Mouse (Mus musculus) lung, postnatal 0 days (tissue): ENCODE measurements around the gene Ear14.
"Not testable (repeated sequence)": the region's sequence is repeated elsewhere in the genome, so short reads cannot be mapped to it uniquely, and the experiment has no call there.

Source experiments
- CTCF ChIP-seq: IDR thresholded peaks from 2 replicates; pipeline ENCODE4 v1.5.1; 2016; ENCODE audit warnings: antibody characterized with exemption, mild to moderate bottlenecking
- EP300 ChIP-seq: IDR thresholded peaks from 2 replicates; pipeline ENCODE4 v1.6.1; 2016; ENCODE audit warnings: antibody characterized with exemption, mild to moderate bottlenecking, control low read depth

DNA sequence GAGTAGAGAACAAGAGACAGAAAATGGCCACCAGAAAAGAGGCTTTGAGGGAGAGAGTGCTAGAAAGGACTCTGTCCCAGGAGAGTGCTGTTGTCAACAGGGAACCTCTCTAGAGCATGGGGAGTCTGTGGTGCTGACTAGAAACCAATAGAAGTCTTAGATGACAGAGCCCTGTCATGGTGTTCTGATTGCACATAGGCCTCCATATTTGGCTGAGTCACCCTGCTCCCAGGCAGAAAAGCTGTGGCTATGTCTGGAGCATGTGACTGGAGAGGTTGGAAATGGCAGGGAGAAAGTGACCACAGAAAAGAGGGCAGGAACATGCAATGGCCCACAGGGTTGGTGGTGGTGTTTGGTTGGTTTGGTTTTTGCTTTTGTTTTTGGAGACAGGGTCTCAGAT lies 49.0 kb downstream of the Ear14 start:
- TF ChIP-seq EP300, CTCF: not testable (repeated sequence)
